ENCODE assay signal across 8 mouse cellular contexts in the genomic region with DNA sequence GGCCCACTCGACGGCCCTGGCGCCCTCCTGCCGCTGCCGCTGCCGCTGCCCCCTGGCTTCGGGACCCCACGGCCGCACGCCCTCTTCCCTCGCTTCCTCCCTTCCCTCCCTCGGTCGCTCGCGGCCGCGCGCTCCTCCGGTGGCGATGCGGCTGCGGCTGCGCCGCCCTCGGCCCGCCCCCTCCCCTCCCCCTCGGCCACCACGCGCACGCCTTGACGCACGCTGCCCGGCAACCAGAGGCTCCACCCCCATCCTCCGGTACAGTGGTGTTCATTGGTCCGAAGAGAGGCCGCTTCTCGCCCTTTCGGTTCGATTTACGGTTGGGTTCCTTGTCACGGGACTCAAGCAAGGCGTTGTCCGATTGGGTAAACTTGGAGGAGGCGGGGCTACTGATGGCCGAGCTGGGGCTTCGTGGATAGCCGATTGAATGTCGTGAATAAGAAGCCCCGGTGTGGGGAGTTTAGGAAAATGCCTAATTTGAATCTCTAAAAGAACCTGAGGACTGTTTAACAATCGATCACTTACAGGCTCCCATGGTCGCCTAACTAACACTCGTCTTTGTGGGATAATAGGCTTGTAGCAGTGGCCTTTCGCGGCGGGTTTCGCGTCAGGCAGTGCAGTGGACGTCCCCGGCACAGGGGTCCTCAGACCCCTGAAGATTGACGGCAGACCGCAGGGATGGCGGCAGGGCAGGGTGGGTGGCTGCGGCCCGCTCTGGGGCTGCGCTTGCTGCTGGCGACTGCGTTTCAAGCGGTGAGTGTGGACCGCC. TPM values are rescaled to one million over a fixed set of nuclear protein-coding genes. Genes with fewer than 3 reads are reported as not detected.
DNase-seq lines count a peak whose midpoint lies in the region; ATAC-seq and TF ChIP-seq lines count a peak whose summit lies in the region.

Hs2st1 (minus strand) TSS at position 135 of the 769 bp plus-strand sequence.
Selenof (plus strand) TSS at position 258 of the 769 bp plus-strand sequence.

- H3K4me3 ChIP-seq in embryonic facial prominence, embryonic 13.5 days: peak within 1 kb of the TSS; percentile 84
- peak within 1 kb of the TSS; percentile 99 for H3K4me3 ChIP-seq in kidney, adult 2 months (ENCODE audit: insufficient read depth, low read depth, low read length)
- H3K4me3 ChIP-seq in limb, embryonic 12.5 days (replicated peaks): peak within 1 kb of the TSS; percentile 82
- peak within 1 kb of the TSS; percentile 56 for H3K4me3 ChIP-seq in midbrain, embryonic 15.5 days
- H3K4me3 ChIP-seq in spleen, adult 2 months (ENCODE audit: extremely low read depth, insufficient read depth, insufficient read length): peak within 1 kb of the TSS; percentile 92

- H3K4me1 ChIP-seq in embryonic facial prominence, embryonic 13.5 days: peaks cover 34% of the 10 kb centered on the region
- peaks cover 4% of the 10 kb centered on the region for H3K4me1 ChIP-seq in kidney, adult 2 months (ENCODE audit: control insufficient read depth, insufficient read depth, low read length)
- H3K4me1 ChIP-seq in limb, embryonic 12.5 days (replicated peaks): peaks cover 21% of the 10 kb centered on the region
- peaks cover 43% of the 10 kb centered on the region for H3K4me1 ChIP-seq in midbrain, embryonic 15.5 days
- peaks cover 9% of the 10 kb centered on the region for H3K4me1 ChIP-seq in spleen, adult 2 months (ENCODE audit: control insufficient read depth, insufficient read depth, insufficient read length)

- peaks cover 16% of the 10 kb centered on the region for H3K36me3 ChIP-seq in embryonic facial prominence, embryonic 13.5 days
- H3K36me3 ChIP-seq in kidney, adult 2 months (ENCODE audit: control insufficient read depth, insufficient read depth, low read length): no peaks in the 10 kb centered on the region; the same call in 1 of the 2 replicates
- H3K36me3 ChIP-seq in limb, embryonic 12.5 days: peaks cover 24% of the 10 kb centered on the region
- no peaks in the 10 kb centered on the region; the same call in 1 of the 2 replicates for H3K36me3 ChIP-seq in midbrain, embryonic 15.5 days (replicated peaks)
- 0 out of 2 replicates have a peak, but pooled peaks cover 2% of the 10 kb centered on the region for H3K36me3 ChIP-seq in spleen, adult 2 months (ENCODE audit: control insufficient read depth, insufficient read depth, low read length)

- H3K27me3 ChIP-seq in embryonic facial prominence, embryonic 13.5 days: no peaks in the 10 kb centered on the region
- no peaks in the 10 kb centered on the region for H3K27me3 ChIP-seq in kidney, adult 2 months (replicated peaks; ENCODE audit: control insufficient read depth, insufficient read depth, low read length)
- no peaks in the 10 kb centered on the region for H3K27me3 ChIP-seq in limb, embryonic 12.5 days
- H3K27me3 ChIP-seq in midbrain, embryonic 15.5 days (replicated peaks): no peaks in the 10 kb centered on the region
- no peaks in the 10 kb centered on the region for H3K27me3 ChIP-seq in spleen, adult 2 months (ENCODE audit: control insufficient read depth, insufficient read depth, low read length)

- peak; percentile 99 for ATAC-seq in embryonic facial prominence, embryonic 13.5 days (ENCODE audit: insufficient number of reproducible peaks, insufficient read depth, low FRiP score, low TSS enrichment, low read depth)
- peak; percentile 98 for ATAC-seq in limb, embryonic 12.5 days (ENCODE audit: insufficient number of reproducible peaks, insufficient read depth, low FRiP score, low TSS enrichment, low read depth)
- ATAC-seq in midbrain, embryonic 15.5 days (replicated peaks): peak; percentile 99

- no peaks in the 10 kb centered on the region for H3K9me3 ChIP-seq in embryonic facial prominence, embryonic 13.5 days
- H3K9me3 ChIP-seq in limb, embryonic 12.5 days: no peaks in the 10 kb centered on the region
- H3K9me3 ChIP-seq in midbrain, embryonic 15.5 days: no peaks in the 10 kb centered on the region

- TF ChIP-seq POLR2A in kidney, adult 2 months (IDR thresholded peaks at IDR 0.05; ENCODE audit: low read depth, low read length): peak; percentile 89
- peak; percentile 95 for TF ChIP-seq POLR2A in spleen, adult 2 months (IDR thresholded peaks at IDR 0.05; ENCODE audit: low read depth, low read length)

- H3K9ac ChIP-seq in embryonic facial prominence, embryonic 13.5 days: peak within 1 kb of the TSS; percentile 94
- peak within 1 kb of the TSS; percentile 88 for H3K9ac ChIP-seq in limb, embryonic 12.5 days (replicated peaks)
- H3K9ac ChIP-seq in midbrain, embryonic 15.5 days: peak within 1 kb of the TSS; percentile 91

- H3K4me2 ChIP-seq in embryonic facial prominence, embryonic 13.5 days: peak within 1 kb of the TSS; percentile 93
- peak within 1 kb of the TSS; percentile 91 for H3K4me2 ChIP-seq in limb, embryonic 12.5 days
- peak within 1 kb of the TSS; percentile 90 for H3K4me2 ChIP-seq in midbrain, embryonic 15.5 days

- H3K27ac ChIP-seq in embryonic facial prominence, embryonic 13.5 days: peak within 1 kb of the TSS; percentile 92
- H3K27ac ChIP-seq in kidney, adult 2 months (ENCODE audit: insufficient read depth, low read depth, low read length): peak within 1 kb of the TSS; percentile 99
- H3K27ac ChIP-seq in limb, embryonic 12.5 days: peak within 1 kb of the TSS; percentile 92
- H3K27ac ChIP-seq in midbrain, embryonic 15.5 days: peak within 1 kb of the TSS; percentile 92
- H3K27ac ChIP-seq in spleen, adult 2 months (ENCODE audit: insufficient read depth, low read length): peak within 1 kb of the TSS; percentile 94

- TF ChIP-seq CTCF in kidney, adult 2 months (conservative IDR thresholded peaks at IDR 0.05; ENCODE audit: insufficient read depth, insufficient read length, low read depth, low read length): no peak
- no peak for TF ChIP-seq CTCF in spleen, adult 2 months (IDR thresholded peaks at IDR 0.05; ENCODE audit: extremely low read depth, insufficient read depth, insufficient read length, insufficient replicate concordance)

- peak; percentile 97 for DNase-seq in 3134 (ENCODE audit: extremely low read depth, insufficient read length, low spot score)
- DNase-seq in adrenal gland, postnatal 36 days: peak; percentile 97
- peak; percentile 98 to 100 for DNase-seq in heart, adult 18-20 months
- DNase-seq in kidney, adult 2 months: peak; percentile 100
- DNase-seq in spleen, adult 2 months (ENCODE audit: low read depth in 1 of 2, low spot score in 2 of 2): peak; percentile 95 to 100

- WGBS in embryonic facial prominence, embryonic 13.5 days: under 1% methylated on average over 65 of the region's 69 CpGs
- under 1% methylated on average over 65 of the region's 69 CpGs for WGBS in kidney, adult 2 months
- under 1% methylated on average over 56 of the region's 69 CpGs for WGBS in limb, embryonic 12.5 days
- WGBS in midbrain, embryonic 15.5 days: under 1% methylated on average over 66 of the region's 69 CpGs
- 1% methylated on average over 63 of the region's 69 CpGs for WGBS in spleen, adult 2 months

RNA-seq across cellular contexts. Expression of gene Hs2st1, which starts in this region (rescaled TPM):
- 10 to 100 TPM; 15.9 to 19.2 TPM for total RNA-seq in adrenal gland, postnatal 36 days (2021)
- 19.0 and 21.3 TPM in 2 replicates for polyA plus RNA-seq in embryonic facial prominence, embryonic 13.5 days (2015; fragmentation: Nextera tagmentation; extraction: Ambion mirVana)
- total RNA-seq in heart, adult 18-20 months (2021): 1 to 10 TPM; 7.6 to 8.4 TPM
- 4.9 and 5.2 TPM in 2 replicates for polyA plus RNA-seq in kidney, adult 2 months (2012; rRNA removed)
- polyA plus RNA-seq in limb, embryonic 12.5 days (2016; fragmentation: Nextera tagmentation; extraction: Ambion mirVana): 20.8 and 21.4 TPM in 2 replicates
- 15.6 and 17.1 TPM in 2 replicates for polyA plus RNA-seq in midbrain, embryonic 15.5 days (2015; fragmentation: Nextera tagmentation; extraction: Ambion mirVana)
- polyA plus RNA-seq in spleen, adult 2 months (2012; rRNA removed): 1.5 and 2.0 TPM in 2 replicates

RNA-seq across cellular contexts. Expression of gene Selenof, which starts in this region (rescaled TPM):
- 100 to 1,000 TPM; 354 to 359 TPM for total RNA-seq in adrenal gland, postnatal 36 days (2021)
- polyA plus RNA-seq in embryonic facial prominence, embryonic 13.5 days (2015; fragmentation: Nextera tagmentation; extraction: Ambion mirVana): 609 and 619 TPM in 2 replicates
- total RNA-seq in heart, adult 18-20 months (2021): 100 to 1,000 TPM; 136 to 148 TPM
- 215 and 275 TPM in 2 replicates for polyA plus RNA-seq in kidney, adult 2 months (2012; rRNA removed)
- polyA plus RNA-seq in limb, embryonic 12.5 days (2016; fragmentation: Nextera tagmentation; extraction: Ambion mirVana): 491 and 495 TPM in 2 replicates
- polyA plus RNA-seq in midbrain, embryonic 15.5 days (2015; fragmentation: Nextera tagmentation; extraction: Ambion mirVana): 501 and 507 TPM in 2 replicates
- polyA plus RNA-seq in spleen, adult 2 months (2012; rRNA removed): 84.4 and 115 TPM in 2 replicates

Comparison
In these comparisons a context has a peak if more than half of its experiments do, and no peak if none do; other contexts are left out.
1. Peak in every context shown above with its lines: DNase-seq, ATAC-seq, H3K4me3 ChIP-seq and H3K27ac ChIP-seq.